Mouse (Mus musculus): Measurements from ENCODE around the gene Olfr1367.

DNA sequence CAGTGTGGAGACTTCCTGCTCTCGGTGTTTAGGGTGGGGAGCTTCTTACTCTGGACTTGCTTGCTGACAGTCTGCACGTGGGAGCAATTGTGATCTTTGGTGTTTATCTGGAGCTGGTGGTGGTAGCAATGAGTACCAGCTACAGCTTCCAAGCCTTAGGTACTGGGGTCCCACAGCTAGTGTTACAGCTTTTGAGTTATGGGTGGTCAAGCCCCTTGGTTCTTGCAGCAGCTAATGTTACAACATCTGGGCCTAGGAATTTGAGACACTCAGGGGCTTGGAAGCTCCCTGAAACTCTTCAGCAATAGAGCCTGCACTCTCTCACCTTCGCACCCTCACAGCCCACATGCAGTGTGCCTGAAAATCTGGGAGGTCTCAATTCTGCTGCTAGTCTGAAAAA is 26.4 kb upstream of the Olfr1367 start:
- TF ChIP-seq CTCF (IDR thresholded peaks at IDR 0.05; ENCODE audit: extremely low read depth, insufficient read depth, low read length) (no peak), POLR2A (IDR thresholded peaks at IDR 0.05; ENCODE audit: extremely low read depth, insufficient read depth, low read length) (no peak)
